Mouse (Mus musculus) liver, embryonic 16.5 days (tissue): Measurements from ENCODE around the gene Mecom. TPM values are rescaled to one million over a fixed set of nuclear protein-coding genes. Genes with fewer than 3 reads are reported as not detected.

ENCODE experiments used
- ATAC-seq: fragments of 200-750 bp; cut with Nextera tagmentation; 2 replicates; pipeline ENCODE4 v1.8.0; 2017; ENCODE audit warnings: low read depth, mild to moderate bottlenecking, moderate number of reproducible peaks, moderate library complexity
- H3K27ac ChIP-seq: fragments of 300-500 bp; sonication (generic); 2 replicates; pipeline ENCODE4 v1.5.1; 2014; ENCODE audit warnings: mild to moderate bottlenecking, low read length
- H3K27me3 ChIP-seq: fragments of 300-500 bp; sonication (generic); 2 replicates; pipeline ENCODE4 v1.6.1; 2014; ENCODE audit warnings: low read depth, low read length, mixed read lengths; ENCODE audit not compliant: control insufficient read depth, insufficient read depth
- H3K36me3 ChIP-seq: fragments of 300-500 bp; sonication (generic); 2 replicates; pipeline ENCODE4 v1.6.1; 2014; ENCODE audit warnings: mild to moderate bottlenecking; ENCODE audit not compliant: control insufficient read depth, insufficient read depth
- H3K4me1 ChIP-seq: fragments of 300-500 bp; sonication (generic); 2 replicates; pipeline ENCODE4 v1.6.1; 2014; ENCODE audit warnings: low read depth, low read length, mixed read lengths; ENCODE audit not compliant: control insufficient read depth
- H3K4me2 ChIP-seq: fragments of 300-500 bp; sonication (generic); 2 replicates; pipeline ENCODE4 v1.6.1; 2014; ENCODE audit warnings: low read depth, low read length, mixed read lengths
- H3K4me3 ChIP-seq: fragments of 300-500 bp; sonication (generic); 2 replicates; pipeline ENCODE4 v1.5.1; 2014; ENCODE audit warnings: low read depth, mild to moderate bottlenecking, low read length
- H3K9ac ChIP-seq: fragments of 300-500 bp; sonication (generic); 2 replicates; pipeline ENCODE4 v1.6.1; 2014; ENCODE audit warnings: low read depth, low read length
- H3K9me3 ChIP-seq: fragments of 300-500 bp; sonication (generic); replicated peaks from 2 replicates; pipeline ENCODE4 v1.6.1; 2016; ENCODE audit warnings: low read length; ENCODE audit not compliant: control insufficient read depth
- WGBS: fragments of 180-500 bp; shearing (Covaris S2); extraction: QIAGEN DNeasy Blood & Tissue Kit; methylation state at CpG from one replicate; pipeline ENCODE4 v1.1.7; 2014; ENCODE audit not compliant: insufficient replicate concordance; 5-methylcytosine and 5-hydroxymethylcytosine counted together
- polyA plus RNA-seq: library from polyadenylated mRNA; unstranded; fragments of >200 nt; fragmentation: Nextera tagmentation; extraction: Ambion mirVana; gene quantifications from 2 replicates; pipeline ENCODE4 v1.2.1, GENCODE M21; 2015

Gene Mecom
- polyA plus RNA-seq, 1 experiment from 2014 or later: 1.0 TPM

GRCm38 (mm10) chr3:30167027-30167426 lies 380.8 kb downstream of the Mecom start:
- H3K27me3 ChIP-seq: no peaks in the 10 kb centered on the region
- H3K4me2 ChIP-seq: no peak overlapping the region
- no peaks in the 10 kb centered on the region for H3K36me3 ChIP-seq
- no peak overlapping the region for H3K4me3 ChIP-seq
- no peaks in the 10 kb centered on the region for H3K4me1 ChIP-seq
- 64% methylated on average over 3 of the region's 3 CpGs for WGBS
- H3K27ac ChIP-seq: no peak overlapping the region
- ATAC-seq: no peak
- H3K9ac ChIP-seq: no peak overlapping the region
- no peaks in the 10 kb centered on the region for H3K9me3 ChIP-seq

- Histone ChIP-seq H3K27me3 (no peaks in the 10 kb centered on the region), H3K4me3 (no peak overlapping the region), H3K27ac (no peak overlapping the region), H3K4me1 (no peaks in the 10 kb centered on the region), H3K4me2 (no peak overlapping the region), H3K36me3 (no peaks in the 10 kb centered on the region), H3K9me3 (no peaks in the 10 kb centered on the region), H3K9ac (no peak overlapping the region)
- WGBS: 31% methylated on average over 4 of the region's 4 CpGs
- no peak for ATAC-seq
These were observed 383.0 kb downstream of the Mecom start for GRCm38 (mm10) chr3:30164834-30165233.

- Histone ChIP-seq H3K36me3 (no peaks in the 10 kb centered on the region), H3K9ac (no peak overlapping the region), H3K9me3 (no peaks in the 10 kb centered on the region), H3K4me1 (no peaks in the 10 kb centered on the region), H3K27me3 (no peaks in the 10 kb centered on the region), H3K27ac (no peak overlapping the region), H3K4me2 (no peak overlapping the region), H3K4me3 (no peak overlapping the region)
- no peak for ATAC-seq
- WGBS: 60% methylated on average over 4 of the region's 4 CpGs
These were observed 384.4 kb downstream of the Mecom start for GRCm38 (mm10) chr3:30163390-30163789.

GRCm38 (mm10) chr3:30160961-30161670 lies 386.7 kb downstream of the Mecom start:
- WGBS: 38% methylated on average over 5 of the region's 5 CpGs
- ATAC-seq: no peak
- Histone ChIP-seq H3K9me3 (no peaks in the 10 kb centered on the region), H3K4me3 (no peak overlapping the region), H3K9ac (no peak overlapping the region), H3K27ac (no peak overlapping the region), H3K36me3 (no peaks in the 10 kb centered on the region), H3K4me2 (no peak overlapping the region), H3K4me1 (no peaks in the 10 kb centered on the region), H3K27me3 (no peaks in the 10 kb centered on the region)

GRCm38 (mm10) chr3:30160346-30160745 lies 387.5 kb downstream of the Mecom start:
- Histone ChIP-seq H3K9ac (no peak overlapping the region), H3K4me1 (no peaks in the 10 kb centered on the region), H3K4me3 (no peak overlapping the region), H3K27ac (no peak overlapping the region), H3K36me3 (no peaks in the 10 kb centered on the region), H3K9me3 (no peaks in the 10 kb centered on the region), H3K27me3 (no peaks in the 10 kb centered on the region), H3K4me2 (no peak overlapping the region)
- ATAC-seq: no peak
- WGBS: 53% methylated on average over 5 of the region's 5 CpGs

- no peak for ATAC-seq
- Histone ChIP-seq H3K4me2 (no peak overlapping the region), H3K9me3 (no peaks in the 10 kb centered on the region), H3K4me1 (no peaks in the 10 kb centered on the region), H3K36me3 (no peaks in the 10 kb centered on the region), H3K27me3 (no peaks in the 10 kb centered on the region), H3K4me3 (no peak overlapping the region), H3K27ac (no peak overlapping the region), H3K9ac (no peak overlapping the region)
- WGBS: 61% methylated on average over 7 of the region's 7 CpGs
These were observed 390.6 kb downstream of the Mecom start for GRCm38 (mm10) chr3:30157128-30157670.

- H3K4me3 ChIP-seq: no peak overlapping the region
- H3K9ac ChIP-seq: no peak overlapping the region
- WGBS: 68% methylated on average over 7 of the region's 7 CpGs
- no peak overlapping the region for H3K4me2 ChIP-seq
- no peaks in the 10 kb centered on the region for H3K9me3 ChIP-seq
- no peak for ATAC-seq
- no peak overlapping the region for H3K27ac ChIP-seq
- H3K4me1 ChIP-seq: no peaks in the 10 kb centered on the region
- H3K27me3 ChIP-seq: no peaks in the 10 kb centered on the region
- H3K36me3 ChIP-seq: no peaks in the 10 kb centered on the region
These were observed 393.4 kb downstream of the Mecom start for GRCm38 (mm10) chr3:30154390-30154789.

GRCm38 (mm10) chr3:30153923-30154331 lies 393.9 kb downstream of the Mecom start:
- no peak overlapping the region for H3K4me3 ChIP-seq

GRCm38 (mm10) chr3:30150071-30150470 lies 397.7 kb downstream of the Mecom start:
- no peaks in the 10 kb centered on the region for H3K9me3 ChIP-seq
- 71% methylated on average over 4 of the region's 4 CpGs for WGBS
- H3K4me2 ChIP-seq: no peak overlapping the region
- H3K36me3 ChIP-seq: no peaks in the 10 kb centered on the region
- H3K4me1 ChIP-seq: no peaks in the 10 kb centered on the region
- ATAC-seq: no peak
- H3K4me3 ChIP-seq: no peak overlapping the region
- H3K9ac ChIP-seq: no peak overlapping the region
- H3K27me3 ChIP-seq: no peaks in the 10 kb centered on the region
- no peak overlapping the region for H3K27ac ChIP-seq

More at GRCm38 (mm10) chr3:30153923-30154331, 393.9 kb downstream of the Mecom start:
- Histone ChIP-seq H3K9ac (no peak overlapping the region), H3K36me3 (no peaks in the 10 kb centered on the region), H3K9me3 (no peaks in the 10 kb centered on the region), H3K27ac (no peak overlapping the region), H3K27me3 (no peaks in the 10 kb centered on the region), H3K4me1 (no peaks in the 10 kb centered on the region), H3K4me2 (no peak overlapping the region)
- ATAC-seq: no peak
- 73% methylated on average over 3 of the region's 3 CpGs for WGBS
